Mouse (Mus musculus): ENCODE measurements at regions not wholly inside any gene's neighbourhood (a gene's known extent, or its start where the extent isn't known, plus 50 kb on each side); places are given as distances from the start of the nearest gene placed in this dataset.
"Not testable (repeated sequence)": the region's sequence is repeated elsewhere in the genome, so short reads cannot be mapped to it uniquely, and the experiment has no call there.

GRCm38 (mm10) chr7:95954511-95954910 is 216.5 kb upstream of the Tenm4 start:
- no peak for DNase-seq (ENCODE audit: low spot score in 2 of 2)

- no peak for DNase-seq (ENCODE audit: low spot score in 2 of 2)
These were observed 215.9 kb upstream of the Tenm4 start for GRCm38 (mm10) chr7:95955119-95955518.

DNA sequence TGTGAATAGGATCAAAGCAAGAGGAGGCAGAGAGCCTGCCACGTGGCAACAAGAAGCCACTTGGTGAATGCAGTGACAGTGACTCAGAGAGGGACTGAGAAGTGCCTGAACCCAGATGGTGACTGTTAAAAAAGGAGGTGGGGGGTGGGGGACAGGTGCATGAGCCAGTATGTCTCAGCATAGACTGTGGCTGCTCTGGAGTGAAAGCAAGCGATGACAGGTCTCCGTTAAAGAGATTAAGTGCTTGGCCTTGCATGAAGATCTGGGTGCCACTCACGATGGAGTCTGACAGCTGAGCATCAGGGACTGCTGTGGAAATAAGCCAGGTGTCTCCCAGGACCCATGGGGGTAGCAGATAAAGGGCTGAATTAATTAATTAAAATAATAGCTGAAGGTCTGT is 212.0 kb upstream of the Tenm4 start:
- no peak for DNase-seq (ENCODE audit: low spot score in 2 of 2)

- no peak for DNase-seq (ENCODE audit: low spot score in 2 of 2)
These were observed 199.2 kb upstream of the Tenm4 start for GRCm38 (mm10) chr7:95971863-95972262.

DNA sequence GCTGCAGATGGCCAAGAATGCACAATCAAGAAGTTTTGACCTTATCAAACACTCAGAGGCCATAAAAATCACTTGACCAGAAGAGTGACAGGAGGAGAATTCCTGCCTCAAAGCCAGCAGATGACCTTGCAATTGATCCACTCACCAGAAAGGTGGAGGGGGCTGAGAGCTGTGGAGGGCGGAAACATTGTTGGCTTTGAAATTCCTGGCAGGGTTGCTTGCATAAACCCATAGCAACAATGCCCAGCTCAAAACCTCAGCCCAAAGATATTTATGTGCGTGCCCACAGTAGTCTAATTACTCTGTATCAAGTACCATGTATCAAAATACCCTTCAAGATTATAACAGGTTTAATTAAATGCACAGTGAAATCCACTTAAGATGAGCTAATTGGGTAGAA is 197.0 kb upstream of the Tenm4 start:
- DNase-seq (ENCODE audit: low spot score in 2 of 2) = no peak

GRCm38 (mm10) chr7:95991250-95992032 is 179.6 kb upstream of the Tenm4 start:
- DNase-seq (ENCODE audit: low spot score in 2 of 2) = no peak

DNA sequence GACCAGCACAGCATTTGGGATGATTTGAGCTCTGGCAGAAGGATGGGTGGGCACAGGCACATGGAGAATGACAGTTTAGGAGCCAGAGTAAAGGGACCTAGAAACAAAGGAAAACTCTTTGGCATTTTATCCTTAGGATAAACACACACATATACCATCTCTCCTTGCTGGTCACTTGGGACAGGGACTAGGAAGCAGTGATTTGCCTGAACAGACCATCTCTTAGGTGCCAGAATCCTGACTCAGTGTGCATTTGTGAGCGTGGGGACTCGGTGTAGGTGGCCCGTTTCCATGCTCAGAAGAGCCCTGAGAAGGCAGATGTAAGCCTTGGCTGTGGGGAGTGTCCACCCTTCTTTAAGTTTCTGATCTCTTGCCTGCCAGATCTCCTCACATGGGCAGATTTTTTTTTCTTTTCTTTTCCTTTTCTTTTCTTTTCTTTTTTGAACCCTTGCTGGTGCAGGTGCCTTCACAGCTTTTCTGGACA is 179.0 kb upstream of the Tenm4 start:
- no peak for DNase-seq (ENCODE audit: low spot score in 2 of 2)

DNA sequence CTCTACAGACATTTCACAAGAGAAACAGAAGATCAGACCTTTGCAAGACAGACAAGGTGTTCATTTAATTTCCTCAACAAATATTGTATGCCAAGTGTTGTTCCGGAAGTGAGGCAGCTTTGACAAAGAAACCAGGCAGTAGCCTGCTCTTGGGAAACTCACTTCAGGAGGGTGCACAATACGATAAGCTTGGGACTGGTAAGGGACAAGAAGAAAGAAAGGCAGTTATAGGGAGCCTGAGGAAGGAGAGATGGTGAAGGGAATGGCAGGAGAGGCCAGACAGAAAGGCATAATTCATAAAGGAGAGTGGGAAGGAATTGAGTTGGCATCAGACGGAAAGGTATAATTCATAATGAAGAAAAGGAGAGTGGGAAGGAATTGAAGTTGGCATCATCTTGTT is 178.5 kb upstream of the Tenm4 start:
- no peak for DNase-seq (ENCODE audit: low spot score in 2 of 2)

DNA sequence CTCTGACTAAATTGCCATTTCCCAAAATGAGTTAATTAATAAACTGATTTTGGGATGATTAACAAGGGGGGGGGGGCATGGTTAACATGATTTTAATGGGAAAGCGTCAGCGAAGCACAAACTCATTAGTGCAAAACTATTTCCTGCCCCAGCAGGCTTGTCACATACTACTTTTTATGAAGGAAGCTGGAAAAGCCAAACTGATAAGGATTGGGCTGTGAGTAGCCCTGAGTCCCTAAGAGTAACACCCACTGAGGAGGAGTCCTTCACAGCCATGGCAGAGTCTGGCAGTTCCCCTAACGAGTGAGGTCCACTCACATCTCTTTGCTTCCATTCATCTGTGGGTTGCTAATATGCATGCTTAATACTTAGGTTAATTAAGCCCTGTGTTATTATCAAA is 173.9 kb upstream of the Tenm4 start:
- no peak for DNase-seq (ENCODE audit: low spot score in 2 of 2)

GRCm38 (mm10) chr7:95999189-95999588 is 171.9 kb upstream of the Tenm4 start:
- no peak for DNase-seq (ENCODE audit: low spot score in 2 of 2)

DNA sequence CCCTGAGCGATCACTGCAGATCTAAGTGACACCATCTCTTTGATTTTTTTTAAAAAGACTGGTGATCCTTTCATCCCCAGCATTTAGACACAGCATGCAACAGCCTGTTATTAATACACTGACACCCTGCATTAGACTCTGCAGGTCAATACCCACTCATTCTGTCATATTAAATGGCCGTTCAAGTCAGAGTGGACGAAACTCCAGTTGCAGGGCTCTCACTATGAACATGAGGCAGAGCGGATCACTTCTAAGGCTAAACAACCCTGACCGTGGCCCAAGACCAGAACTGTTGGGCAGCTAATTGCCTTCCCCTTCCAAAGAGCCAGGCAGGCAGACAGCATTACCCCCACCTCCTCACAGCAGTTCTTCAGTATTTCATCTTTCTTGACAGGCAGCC is 168.6 kb upstream of the Tenm4 start:
- DNase-seq (ENCODE audit: low spot score in 2 of 2) = no peak

DNA sequence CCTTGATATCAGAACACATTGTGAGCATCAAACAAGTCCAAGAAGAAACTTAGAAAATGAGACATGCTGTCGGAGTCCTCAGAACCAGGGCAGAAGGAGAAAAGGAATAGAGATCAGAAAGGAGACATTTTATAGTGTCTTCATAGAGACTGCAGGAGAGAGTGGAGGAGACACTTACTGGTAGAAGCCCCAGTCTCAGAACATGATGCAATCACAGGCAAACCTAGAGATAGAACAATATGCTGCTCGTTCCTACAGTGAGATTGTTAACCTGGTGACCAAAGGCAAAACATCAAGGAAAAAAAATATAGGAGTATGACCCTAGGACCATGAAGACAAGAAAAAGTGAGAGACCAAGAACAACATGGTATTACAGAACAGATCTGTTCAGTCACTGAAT is 164.7 kb upstream of the Tenm4 start:
- DNase-seq (ENCODE audit: low spot score in 2 of 2) = no peak

GRCm38 (mm10) chr7:96013008-96013407 is 158.0 kb upstream of the Tenm4 start:
- DNase-seq (ENCODE audit: low spot score in 2 of 2) = no peak

GRCm38 (mm10) chr7:96017112-96017884 is 153.7 kb upstream of the Tenm4 start:
- no peak for DNase-seq (ENCODE audit: low spot score in 2 of 2)

DNA sequence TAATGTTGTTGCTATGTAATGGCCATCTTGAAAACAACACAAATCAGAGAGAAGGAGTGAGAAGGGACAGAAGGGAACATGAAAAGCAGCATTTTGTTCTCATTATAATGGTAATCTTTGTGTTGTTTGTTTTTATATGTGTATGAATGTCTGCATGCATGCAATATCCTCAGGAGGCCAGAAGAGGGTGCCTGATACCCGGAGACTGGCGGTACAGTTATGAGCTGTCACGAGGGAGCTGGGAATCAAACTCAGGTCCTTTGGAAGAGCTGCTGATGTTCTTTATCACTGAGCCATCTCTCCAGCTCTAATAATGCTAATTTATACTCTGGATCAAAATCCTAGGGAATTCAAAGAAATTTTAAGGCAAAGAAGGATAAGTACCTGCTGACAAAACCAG is 147.0 kb upstream of the Tenm4 start:
- DNase-seq (ENCODE audit: low spot score in 2 of 2) = no peak

DNA sequence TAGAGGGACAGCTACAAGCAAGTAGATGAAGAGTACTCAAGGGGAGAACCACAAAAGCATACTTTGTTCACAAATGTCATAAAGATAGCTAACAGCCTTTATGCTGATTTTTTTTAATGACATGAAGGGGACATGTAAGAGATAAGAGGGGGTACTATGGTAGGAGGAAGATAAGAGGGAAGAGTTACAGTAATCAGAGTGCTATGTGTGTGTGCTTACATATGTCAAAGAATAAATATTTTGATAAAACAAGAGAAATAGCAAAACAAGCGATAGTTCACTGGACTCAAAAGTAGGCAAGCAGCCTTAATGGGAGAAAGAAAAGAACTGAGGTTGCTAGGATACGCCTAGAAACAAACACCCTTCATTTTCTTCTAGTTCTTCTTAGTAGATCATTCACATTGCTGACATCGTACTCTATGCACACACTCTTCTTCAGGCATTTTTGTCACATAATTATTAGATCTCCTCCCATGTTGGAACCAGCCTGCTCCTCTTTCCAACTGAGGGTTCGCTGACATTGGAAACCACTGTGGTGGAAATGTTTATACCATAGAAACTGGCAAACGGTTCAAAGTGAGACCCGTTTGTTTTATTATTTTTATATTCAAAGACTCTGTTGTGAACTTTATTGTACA is 144.1 kb upstream of the Tenm4 start:
- DNase-seq (ENCODE audit: low spot score in 2 of 2) = no peak

DNA sequence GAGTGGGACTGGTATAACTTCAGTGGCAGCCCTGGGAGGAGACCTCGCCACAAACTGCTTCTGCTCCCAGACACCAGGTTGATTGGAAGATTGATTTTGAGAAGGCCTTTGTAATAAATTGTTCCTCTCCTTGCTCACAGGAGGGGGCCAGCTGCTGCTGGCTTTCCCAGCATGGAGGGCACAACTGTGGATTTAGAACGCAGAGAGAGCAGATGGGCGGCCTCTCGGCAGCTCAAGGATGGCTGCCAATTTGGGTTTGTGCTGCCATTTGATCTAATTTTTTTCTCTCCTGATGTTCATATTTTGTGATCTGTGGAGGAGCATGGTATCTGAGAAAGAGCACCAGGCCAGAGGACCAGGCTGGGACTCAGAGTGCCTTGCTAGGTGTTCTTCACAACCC is 137.4 kb upstream of the Tenm4 start:
- no peak for DNase-seq (ENCODE audit: low spot score in 2 of 2)

DNA sequence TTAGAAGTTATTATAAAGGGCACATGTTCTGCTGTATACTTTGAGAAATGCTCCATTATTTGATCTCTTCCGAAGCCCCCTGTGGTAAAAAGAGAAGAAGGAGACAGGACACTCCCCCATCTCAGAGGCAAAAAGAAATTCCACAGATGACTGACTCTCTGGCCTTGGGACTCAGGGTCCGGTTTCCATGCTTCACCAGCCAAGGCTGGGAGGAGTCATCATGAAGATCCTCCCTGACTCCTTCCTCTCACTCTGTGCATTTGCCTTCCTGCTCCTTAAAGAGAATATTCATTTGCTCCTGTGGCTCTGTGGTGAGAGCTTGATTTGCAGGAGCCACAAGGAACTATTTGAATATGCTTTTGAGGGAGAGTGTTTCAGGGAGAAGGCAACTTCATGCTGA is 135.6 kb upstream of the Tenm4 start:
- DNase-seq (ENCODE audit: low spot score in 2 of 2) = no peak

DNA sequence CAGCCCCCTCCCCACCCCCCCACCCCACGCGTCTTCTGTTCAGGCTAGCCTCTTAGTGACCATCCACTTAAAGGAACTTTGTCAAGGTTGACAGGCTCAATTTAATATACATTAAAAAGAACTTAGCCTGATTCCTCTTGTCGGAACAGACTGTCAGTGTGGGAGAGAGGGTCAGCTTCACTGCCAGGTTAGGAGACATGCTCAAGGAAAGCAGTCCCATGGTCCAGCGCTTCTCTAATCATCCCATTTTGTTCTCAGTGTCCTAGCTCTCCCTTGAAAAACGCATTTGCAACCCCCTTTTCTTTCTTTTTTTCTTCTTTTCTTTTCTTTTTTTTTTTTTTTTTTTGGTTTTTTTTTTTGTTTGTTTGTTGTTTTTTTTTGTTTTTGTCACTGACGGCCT is 131.4 kb upstream of the Tenm4 start:
- no peak for DNase-seq (ENCODE audit: low spot score in 2 of 2)

- no peak for DNase-seq (ENCODE audit: low spot score in 2 of 2)
These were observed 129.2 kb upstream of the Tenm4 start for GRCm38 (mm10) chr7:96041806-96042205.

DNA sequence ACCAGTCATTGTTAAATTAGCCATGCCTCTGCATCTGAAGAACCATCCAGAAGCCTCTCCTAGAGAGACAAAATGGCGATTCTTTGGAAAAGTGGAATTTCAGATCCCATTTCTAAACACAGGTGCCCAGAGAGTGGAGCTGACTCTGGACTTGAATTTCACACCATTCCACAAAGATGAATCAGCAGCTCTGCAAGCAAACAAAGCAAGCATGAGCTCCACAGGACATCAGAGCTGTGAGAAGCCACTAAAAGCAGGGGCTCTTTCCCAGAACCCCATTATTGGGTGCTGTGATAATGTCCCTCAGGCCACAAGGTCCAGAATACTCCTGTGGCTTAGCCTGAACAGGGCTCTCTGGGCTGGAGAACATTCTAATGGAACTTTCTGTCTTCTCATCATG is 119.4 kb upstream of the Tenm4 start:
- no peak for DNase-seq (ENCODE audit: low spot score in 2 of 2)

DNA sequence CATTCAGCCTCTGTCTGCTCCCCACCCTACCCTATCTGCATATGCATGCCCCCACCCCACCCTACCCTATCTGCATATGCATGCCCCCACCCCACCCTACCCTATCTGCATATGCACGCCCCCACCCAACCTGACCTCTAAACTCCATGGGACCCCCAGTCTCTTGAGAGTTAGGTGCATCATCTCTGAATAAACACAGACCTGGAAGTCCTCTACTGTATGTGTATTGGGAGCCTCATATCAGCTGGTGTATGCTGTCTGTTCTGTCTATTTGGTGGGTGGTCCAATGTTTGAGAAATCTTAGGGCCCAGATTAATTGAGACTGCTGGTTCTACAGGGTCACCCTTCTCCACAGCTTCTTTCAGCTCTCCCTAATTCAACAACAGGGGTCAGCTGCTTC is 109.4 kb upstream of the Tenm4 start:
- DNase-seq (ENCODE audit: low spot score in 2 of 2) = not testable (repeated sequence)

DNA sequence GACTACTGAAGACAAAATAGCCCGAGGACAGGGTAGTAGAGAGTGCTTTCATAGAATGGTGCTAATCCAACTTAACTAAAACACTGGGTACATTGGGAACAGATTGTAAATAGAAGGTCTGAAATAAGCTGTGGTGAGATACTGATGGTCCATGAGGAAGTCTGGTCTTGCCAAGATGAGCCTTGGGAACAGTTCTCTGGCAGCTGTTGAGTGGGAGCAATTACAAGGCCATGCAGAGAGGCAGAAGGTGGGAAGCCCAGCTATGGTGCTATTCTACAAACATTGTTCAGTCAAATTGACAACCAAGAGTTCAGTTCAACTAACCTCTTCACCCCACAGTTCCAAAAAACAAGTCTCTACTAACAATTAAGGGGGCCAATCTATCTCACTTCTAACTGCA is 92.5 kb upstream of the Tenm4 start:
- DNase-seq (ENCODE audit: low spot score in 2 of 2) = no peak

Measured in heart, adult 9 months (tissue).